Mouse (Mus musculus) lung, postnatal 0 days (tissue): Measurements from ENCODE around the gene Tgtp1.
"Not testable (repeated sequence)": the region's sequence is repeated elsewhere in the genome, so short reads cannot be mapped to it uniquely, and the experiment has no call there.

ENCODE experiments used
- CTCF ChIP-seq: IDR thresholded peaks from 2 replicates; pipeline ENCODE4 v1.5.1; 2016; ENCODE audit warnings: antibody characterized with exemption, mild to moderate bottlenecking
- EP300 ChIP-seq: IDR thresholded peaks from 2 replicates; pipeline ENCODE4 v1.6.1; 2016; ENCODE audit warnings: antibody characterized with exemption, mild to moderate bottlenecking, control low read depth

DNA sequence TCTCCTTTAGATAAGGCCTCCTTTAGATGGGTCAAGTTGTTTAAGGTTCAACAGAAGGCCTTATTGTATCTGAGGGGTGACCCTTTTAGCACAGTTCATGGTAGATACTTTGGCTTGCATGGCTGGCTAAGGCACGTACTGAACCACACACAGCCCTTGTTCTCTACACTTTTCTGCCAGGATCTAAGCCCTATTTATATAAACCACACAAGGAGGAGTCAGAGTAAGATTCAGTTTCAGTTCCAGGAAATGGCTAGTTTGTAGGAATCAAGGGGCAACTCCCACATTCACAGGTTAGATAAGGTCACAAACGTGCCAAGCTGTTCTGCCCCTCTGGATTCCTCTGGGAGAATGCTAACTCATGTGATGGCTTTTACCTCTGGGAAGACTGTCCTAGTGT is at the start of gene Tgtp1:
- not testable (repeated sequence) for TF ChIP-seq EP300, CTCF
